Mouse (Mus musculus): ENCODE measurements around the gene Gm45783. TPM values are rescaled to one million over a fixed set of nuclear protein-coding genes. Genes with fewer than 3 reads are reported as not detected.

Gene Gm45783
- not detected for total RNA-seq (2023)

GRCm38 (mm10) chr7:7374431-7374830, at the start of gene Gm45783:
Gene Gm45783, minus strand, starts transcription at chr7:7374573.

GRCm38 (mm10) chr7:7399603-7400002, 25.2 kb upstream of the Gm45783 start, which contains the start of gene Vmn2r31:
Gene Vmn2r31, minus strand, starts transcription at chr7:7399703.

GRCm38 (mm10) chr7:7337509-7337908, 36.9 kb downstream of the Gm45783 start, which contains the start of gene Vmn2r30:
Gene Vmn2r30, minus strand, starts transcription at chr7:7337609.

Other genes starting within 250 kb of the Gm45783 start
- gene Zfp773, start 237.8 kb downstream of the Gm45783 start, total RNA-seq (2023): 1 to 10 TPM; 1.3 to 2.6 TPM
- gene Zfp418, start 203.2 kb downstream of the Gm45783 start, total RNA-seq (2023): 1 to 10 TPM; 3.0 to 3.5 TPM
- 1 to 10 TPM; 3.3 to 3.9 TPM for gene Zfp772, start 164.6 kb downstream of the Gm45783 start, total RNA-seq (2023)
- gene Vmn2r29, start 127.2 kb downstream of the Gm45783 start, total RNA-seq (2023): not detected
- gene Gm45844, start 96.3 kb downstream of the Gm45783 start, total RNA-seq (2023): under 1 TPM; 0.27 to 0.93 TPM
- 10 to 100 TPM; 51.8 to 53.7 TPM for gene Clcn4, start 73.7 kb downstream of the Gm45783 start, total RNA-seq (2023)
- gene Vmn2r30, start 37.0 kb downstream of the Gm45783 start, total RNA-seq (2023): not detected
- not detected for gene Vmn2r31, start 25.1 kb upstream of the Gm45783 start, total RNA-seq (2023)
- gene Vmn2r32, start 105.4 kb upstream of the Gm45783 start, total RNA-seq (2023): not detected
- gene Vmn2r33, start 192.2 kb upstream of the Gm45783 start, total RNA-seq (2023): not detected

Measured in B cell, adult 67 days (primary cell).